Comparison of ENCODE assay signal across 8 mouse cellular contexts in genomic region chr3:153911882-153912440, GRCm38 (mm10). TPM values are rescaled to one million over a fixed set of nuclear protein-coding genes. Genes with fewer than 3 reads are reported as not detected.
DNase-seq lines count a peak whose midpoint lies in the region; ATAC-seq and TF ChIP-seq lines count a peak whose summit lies in the region.

No protein-coding gene starts in this region.

- peak overlapping the region; percentile 80 for H3K27ac ChIP-seq in testis, adult 2 months (ENCODE audit: control insufficient read depth, insufficient read depth, low read depth, low read length)
- H3K27ac ChIP-seq in limb, embryonic 14.5 days (replicated peaks; ENCODE audit: low read depth, low read length), result peak overlapping the region; percentile 90
- peak overlapping the region; percentile 92 for H3K27ac ChIP-seq in stomach, postnatal 0 days (replicated peaks)

- no peak for TF ChIP-seq EP300 in stomach, postnatal 0 days (optimal IDR thresholded peaks at IDR 0.05)

- 3% methylated on average over 12 of the region's 12 CpGs for WGBS in limb, embryonic 14.5 days
- WGBS in stomach, postnatal 0 days, result 2% methylated on average over 12 of the region's 12 CpGs

- peak overlapping the region; percentile 96 for H3K4me3 ChIP-seq in testis, adult 2 months (ENCODE audit: control insufficient read depth, low read depth, low read length)
- H3K4me3 ChIP-seq in limb, embryonic 14.5 days (replicated peaks; ENCODE audit: low read length), result peak overlapping the region; percentile 89
- H3K4me3 ChIP-seq in stomach, postnatal 0 days (ENCODE audit: low read depth, low read length), result peak overlapping the region; percentile 86

- H3K9me3 ChIP-seq in limb, embryonic 14.5 days (ENCODE audit: control insufficient read depth, low read length), result no peaks in the 10 kb centered on the region
- H3K9me3 ChIP-seq in stomach, postnatal 0 days (ENCODE audit: control insufficient read depth, low read length), result no peaks in the 10 kb centered on the region

- peak overlapping the region; percentile 72 for H3K4me2 ChIP-seq in limb, embryonic 14.5 days (replicated peaks; ENCODE audit: low read depth, low read length, severe bottlenecking)
- peak overlapping the region; percentile 67 for H3K4me2 ChIP-seq in stomach, postnatal 0 days (replicated peaks; ENCODE audit: low read depth)

- peak; percentile 30 for DNase-seq in cerebellum, adult 9-10 months
- no peak for DNase-seq in cerebellum, adult 8-10 months
- DNase-seq in testis, postnatal 14 days (ENCODE audit: low spot score), result no peak
- no peak for DNase-seq in limb, embryonic 14.5 days (ENCODE audit: low spot score)
- DNase-seq in stomach, postnatal 0 days (ENCODE audit: low spot score), result no peak
- DNase-seq in right cerebral cortex, postnatal 36 days (ENCODE audit: low spot score in 2 of 2), result no peak
- no peak for DNase-seq in cerebellum, postnatal 14 days

- ATAC-seq in limb, embryonic 14.5 days (ENCODE audit: low FRiP score, low read depth), result no peak
- ATAC-seq in stomach, postnatal 0 days (ENCODE audit: low FRiP score, low TSS enrichment), result no peak

- H3K36me3 ChIP-seq in testis, adult 2 months (ENCODE audit: control insufficient read depth, insufficient read depth, low read length), result peaks cover 3% of the 10 kb centered on the region
- peaks cover 46% of the 10 kb centered on the region for H3K36me3 ChIP-seq in limb, embryonic 14.5 days (ENCODE audit: control insufficient read depth, insufficient read depth, low read length)
- peaks cover 24% of the 10 kb centered on the region for H3K36me3 ChIP-seq in stomach, postnatal 0 days (ENCODE audit: control insufficient read depth, insufficient read depth, low read length)

- no peaks in the 10 kb centered on the region for H3K27me3 ChIP-seq in testis, adult 2 months (ENCODE audit: control insufficient read depth, insufficient read depth, low read length)
- no peaks in the 10 kb centered on the region for H3K27me3 ChIP-seq in limb, embryonic 14.5 days (ENCODE audit: control insufficient read depth, insufficient read depth, low read length)
- H3K27me3 ChIP-seq in stomach, postnatal 0 days (ENCODE audit: control insufficient read depth, insufficient read depth, low read length), result no peaks in the 10 kb centered on the region

- TF ChIP-seq POLR2A in testis, adult 2 months (IDR thresholded peaks at IDR 0.05; ENCODE audit: control insufficient read depth, low read depth, low read length), result no peak
- TF ChIP-seq POLR2A in limb, embryonic 14.5 days (IDR thresholded peaks at IDR 0.05; ENCODE audit: borderline replicate concordance, extremely low read depth, insufficient read depth, insufficient read length), result no peak

- no peak for TF ChIP-seq CTCF in testis, adult 2 months (IDR thresholded peaks at IDR 0.05; ENCODE audit: control insufficient read depth, insufficient read depth, insufficient replicate concordance, low read depth, low read length)
- no peak for TF ChIP-seq CTCF in stomach, postnatal 0 days (IDR thresholded peaks at IDR 0.05; ENCODE audit: low read depth)

- peak overlapping the region; percentile 97 for H3K9ac ChIP-seq in limb, embryonic 14.5 days (ENCODE audit: low read depth, low read length, severe bottlenecking)
- H3K9ac ChIP-seq in stomach, postnatal 0 days (ENCODE audit: low read length), result peak overlapping the region; percentile 96

- H3K4me1 ChIP-seq in testis, adult 2 months (ENCODE audit: control insufficient read depth, insufficient read depth, low read length), result peaks cover 3% of the 10 kb centered on the region
- peaks cover 22% of the 10 kb centered on the region for H3K4me1 ChIP-seq in limb, embryonic 14.5 days (ENCODE audit: control insufficient read depth, insufficient read depth, low read length)
- H3K4me1 ChIP-seq in stomach, postnatal 0 days (replicated peaks; ENCODE audit: control insufficient read depth, insufficient read depth), result 0 out of 2 replicates have a peak, but pooled peaks cover 4% of the 10 kb centered on the region

RNA-seq across cellular contexts. Expression of gene Rabggtb, which starts 0.8 kb away (rescaled TPM):
- 9.8 and 11.6 TPM in 2 replicates for polyA plus RNA-seq in testis, adult 2 months (2012; rRNA removed)
- polyA plus RNA-seq in limb, embryonic 14.5 days (2012; rRNA removed), result 114 and 115 TPM in 2 replicates
- polyA plus RNA-seq in limb, embryonic 14.5 days (2014; fragmentation: Nextera tagmentation; extraction: Ambion mirVana), result 48.2 and 50.7 TPM in 2 replicates
- 27.5 and 29.8 TPM in 2 replicates for polyA plus RNA-seq in stomach, postnatal 0 days (2015; fragmentation: Nextera tagmentation; extraction: Ambion mirVana)

RNA-seq across cellular contexts. Expression of gene Msh4, which starts 6.0 kb away (rescaled TPM):
- polyA plus RNA-seq in testis, adult 2 months (2012; rRNA removed), result 11.8 and 14.6 TPM in 2 replicates
- polyA plus RNA-seq in limb, embryonic 14.5 days (2012; rRNA removed), result 0.10 and 0.11 TPM in 2 replicates
- polyA plus RNA-seq in limb, embryonic 14.5 days (2014; fragmentation: Nextera tagmentation; extraction: Ambion mirVana), result 0.17 TPM in 1 of 2 replicates, not detected in the other
- 0.04 and 0.10 TPM in 2 replicates for polyA plus RNA-seq in stomach, postnatal 0 days (2015; fragmentation: Nextera tagmentation; extraction: Ambion mirVana)

RNA-seq across cellular contexts. Expression of gene Acadm, which starts 32.5 kb away (rescaled TPM):
- 13.3 and 13.7 TPM in 2 replicates for polyA plus RNA-seq in testis, adult 2 months (2012; rRNA removed)
- 67.2 and 78.2 TPM in 2 replicates for polyA plus RNA-seq in limb, embryonic 14.5 days (2012; rRNA removed)
- polyA plus RNA-seq in limb, embryonic 14.5 days (2014; fragmentation: Nextera tagmentation; extraction: Ambion mirVana), result 65.3 and 67.8 TPM in 2 replicates
- 85.5 and 88.0 TPM in 2 replicates for polyA plus RNA-seq in stomach, postnatal 0 days (2015; fragmentation: Nextera tagmentation; extraction: Ambion mirVana)

Comparison
In these comparisons a context has a peak if more than half of its experiments do, and no peak if none do; other contexts are left out.
1. RNA of gene Msh4, which starts 6.0 kb away (polyA plus RNA-seq): 11.8 to 14.6 TPM in testis, adult 2 months; 0.10 to 0.17 TPM in limb, embryonic 14.5 days and 0.04 to 0.10 TPM in stomach, postnatal 0 days; every median in the first group is over 10 times any median in the second.
2. Peak in every context shown above with its lines, with median percentiles within 50 percentile points of each other: H3K27ac ChIP-seq and H3K4me3 ChIP-seq.